Mouse (Mus musculus) CH12.LX (cell line): ENCODE measurements around the gene Shq1.

ENCODE experiments used
- EP300 ChIP-seq: IDR thresholded peaks from 2 replicates; pipeline ENCODE4 v1.6.1; 2011; ENCODE audit warnings: low read length, improper control_type of control experiment
- MEF2A ChIP-seq: IDR thresholded peaks from 2 replicates; pipeline ENCODE4 v1.6.1; 2014; ENCODE audit warnings: low read depth, mild to moderate bottlenecking, inconsistent platforms, low read length, improper control_type of control experiment, borderline replicate concordance
- MYC ChIP-seq: IDR thresholded peaks from 2 replicates; pipeline ENCODE4 v1.6.1; 2011; ENCODE audit warnings: low read depth, mild to moderate bottlenecking, improper control_type of control experiment, low read length
- NELFE ChIP-seq: IDR thresholded peaks from 2 replicates; pipeline ENCODE4 v1.6.1; 2011; ENCODE audit warnings: low read depth, low read length, improper control_type of control experiment

DNA sequence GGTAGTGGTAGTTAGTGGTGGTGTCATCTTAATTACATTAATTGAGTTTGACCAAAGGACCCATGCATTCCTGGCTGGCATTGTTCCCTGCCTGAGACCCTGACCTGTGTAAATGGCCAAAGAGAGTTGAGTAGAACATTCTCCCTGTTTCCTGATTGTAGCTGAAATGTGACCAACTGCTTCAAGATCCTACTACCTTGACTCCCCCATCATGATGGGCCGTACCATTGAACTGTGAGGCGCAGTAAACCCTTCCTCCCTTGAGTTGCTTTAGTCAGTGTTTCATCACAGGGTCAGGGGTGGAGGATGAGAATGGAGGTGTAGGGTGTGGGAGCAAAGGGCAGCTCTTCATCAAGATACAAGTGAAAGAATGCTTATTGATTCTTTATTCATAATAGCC lies 7.7 kb upstream of the Shq1 start:
- TF ChIP-seq EP300 (no peak), MYC (no peak), MEF2A (no peak), NELFE (no peak)
